Mouse (Mus musculus): ENCODE data around the gene Pprc1. TPM values are rescaled to one million over a fixed set of nuclear protein-coding genes. Genes with fewer than 3 reads are reported as not detected.

The Pprc1 gene
- 10 to 100 TPM; 12.8 to 23.6 TPM for total RNA-seq (2021)
- long read RNA-seq, experiment 1, full-length matches to known transcripts, result 1 of 10 reads
- long read RNA-seq, experiment 1, partial matches to known transcripts, result 5 of 10 reads
- long read RNA-seq, experiment 1, other reads (novel, unspliced or antisense), result 4 of 10 reads
- long read RNA-seq, experiment 2, full-length matches to known transcripts, result 2 of 8 reads
- long read RNA-seq, experiment 2, partial matches to known transcripts, result 2 of 8 reads
- long read RNA-seq, experiment 2, other reads (novel, unspliced or antisense), result 4 of 8 reads

DNA sequence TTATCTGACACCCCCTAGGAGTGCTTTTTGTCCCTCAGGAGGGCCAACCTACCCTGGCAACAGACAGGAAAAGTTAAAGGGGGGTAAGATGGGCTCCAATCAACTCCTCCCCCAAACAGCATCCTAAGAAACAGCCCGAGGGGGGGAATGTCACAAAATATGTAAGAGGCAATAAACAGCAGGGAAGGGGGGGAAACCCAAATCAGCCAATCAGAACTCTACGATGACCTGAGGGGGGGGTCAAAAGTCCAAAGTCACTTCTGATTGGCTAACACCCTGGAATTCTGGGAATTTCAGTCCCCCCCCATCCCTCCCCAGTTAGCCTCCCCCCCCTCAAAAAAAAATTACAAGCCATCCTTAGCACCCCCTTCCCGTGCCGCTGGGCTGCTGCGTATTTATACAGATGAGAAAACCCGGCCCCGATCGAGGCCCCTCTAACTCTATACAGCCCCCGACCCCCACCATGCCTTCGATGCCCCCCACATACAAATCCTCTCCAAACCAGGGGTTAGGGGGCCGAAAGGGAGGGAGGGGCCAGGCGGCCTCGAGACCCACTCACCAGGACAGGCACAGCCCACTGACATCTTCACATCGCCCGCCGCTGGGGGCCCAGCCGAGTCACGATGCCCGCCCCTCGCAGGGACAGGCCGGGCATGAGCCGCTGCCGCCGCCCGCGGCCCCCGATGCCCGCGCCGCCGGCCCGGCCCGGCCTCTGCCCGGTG is at the start of gene Pprc1:
TSS of gene Pprc1 (plus strand) at position 616 of the 722 bp plus-strand sequence.
- peak; percentile 56 for DNase-seq

- no peak for DNase-seq
Observed at GRCm38 (mm10) chr19:45997365-45997764, 47.3 kb upstream of the Pprc1 start.

- peak; percentile 85 for DNase-seq
Observed at GRCm38 (mm10) chr19:45997785-45998693, 46.6 kb upstream of the Pprc1 start, which contains the start of gene Armh3. Gene Armh3, minus strand, starts transcription at chr19:45998488.

DNA sequence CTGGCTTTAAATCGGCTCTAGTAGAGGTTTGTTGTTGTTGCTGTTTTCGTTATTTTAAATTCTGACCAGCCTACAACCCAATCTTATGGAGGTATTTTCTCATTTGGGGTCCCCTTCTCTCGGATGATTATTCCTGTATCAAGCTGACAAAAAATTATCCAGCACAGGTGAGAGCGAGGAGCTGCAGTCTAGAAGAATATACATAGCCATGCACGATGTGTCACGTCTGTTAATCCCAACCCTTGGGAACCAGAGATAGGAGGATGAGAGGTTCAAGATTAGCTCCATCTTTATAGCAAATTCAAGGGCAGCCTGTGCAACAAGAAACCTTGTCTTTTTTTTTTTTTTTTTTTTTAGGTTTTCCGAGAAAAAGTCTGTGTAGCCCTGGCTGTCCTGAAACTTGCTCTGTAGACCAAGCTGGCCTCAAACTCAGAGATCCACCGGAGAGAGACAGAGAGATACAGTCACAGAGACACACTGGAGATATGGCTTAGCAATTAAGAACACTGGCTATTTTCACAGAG is 45.9 kb upstream of the Pprc1 start:
- DNase-seq, result no peak

GRCm38 (mm10) chr19:45999378-45999777 is 45.3 kb upstream of the Pprc1 start:
- no peak for DNase-seq

GRCm38 (mm10) chr19:46002279-46002678 is 42.4 kb upstream of the Pprc1 start:
- no peak for DNase-seq

DNA sequence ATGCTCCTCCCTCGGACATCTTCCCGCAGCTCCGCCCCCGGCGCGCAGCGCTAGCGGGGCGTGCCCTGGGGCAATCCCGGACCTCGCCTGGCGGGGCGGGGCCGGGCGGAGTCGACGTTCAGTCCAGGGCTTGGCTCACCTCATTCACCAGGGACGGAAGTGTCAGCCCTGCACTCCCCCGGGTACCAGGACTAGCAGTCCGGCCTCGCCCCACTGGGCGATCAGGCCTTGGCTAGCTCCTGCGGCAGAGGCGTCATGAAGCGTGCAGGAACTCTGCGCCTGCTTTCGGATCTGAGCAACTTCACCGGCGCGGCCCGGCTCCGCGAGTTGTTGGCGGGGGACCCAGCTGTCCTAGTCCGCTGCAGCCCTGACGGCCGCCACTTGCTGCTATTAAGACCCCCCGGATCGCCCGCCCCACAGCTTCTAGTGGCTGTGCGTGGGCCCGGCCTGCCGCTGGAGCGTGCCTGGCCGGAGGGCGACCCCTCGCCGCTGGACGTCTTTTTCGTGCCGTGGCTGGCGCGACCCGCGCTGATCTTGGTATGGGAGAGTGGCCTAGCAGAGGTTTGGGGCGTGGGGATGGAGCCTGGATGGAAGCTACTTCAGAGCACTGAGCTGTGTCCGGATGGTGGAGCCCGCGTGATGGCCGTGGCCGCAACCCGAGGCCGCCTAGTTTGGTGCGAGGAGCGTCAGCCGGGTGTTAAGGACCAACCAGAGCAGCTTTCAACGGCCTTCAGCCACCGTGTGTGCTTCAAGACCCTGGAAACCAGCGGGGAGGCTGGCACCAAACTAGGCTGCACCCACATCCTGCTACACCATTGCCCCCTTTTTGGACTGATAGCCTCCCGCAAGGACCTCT is 41.1 kb upstream of the Pprc1 start, which contains the start of gene Hps6:
TSS of gene Hps6 (plus strand) at position 138 of the 856 bp plus-strand sequence.
- peak; percentile 81 for DNase-seq

- no peak for DNase-seq
Observed at GRCm38 (mm10) chr19:46004814-46005466, 39.7 kb upstream of the Pprc1 start.

GRCm38 (mm10) chr19:46005680-46006079 is 39.0 kb upstream of the Pprc1 start:
- DNase-seq, result no peak

DNA sequence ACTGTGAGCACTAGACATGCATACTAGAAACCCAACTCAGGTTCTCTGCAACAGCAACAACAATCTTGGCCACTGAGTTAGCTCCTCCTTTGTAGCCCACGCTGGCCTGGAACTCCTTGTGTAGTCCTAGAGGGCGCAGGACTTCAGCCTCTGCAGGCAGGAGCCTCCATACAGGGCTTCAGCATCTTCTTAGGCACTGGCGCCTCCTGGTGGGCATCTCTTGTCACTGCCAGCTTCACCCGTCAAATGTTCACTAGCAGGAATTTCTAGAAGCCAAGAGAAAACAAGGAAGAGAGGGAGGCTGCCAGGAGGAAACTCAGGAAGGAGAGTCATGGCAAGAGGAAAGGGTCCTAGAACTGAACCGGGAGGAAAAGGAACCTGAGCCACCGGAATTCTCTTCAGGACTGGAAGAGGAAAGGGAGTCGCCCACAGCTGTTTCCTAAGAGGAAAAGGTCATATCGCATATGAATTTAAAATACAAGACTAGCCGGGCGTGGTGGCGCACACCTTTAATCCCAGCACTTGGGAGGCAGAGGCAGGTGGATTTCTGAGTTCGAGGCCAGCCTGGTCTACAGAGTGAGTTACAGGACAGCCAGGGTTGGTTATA is 30.0 kb upstream of the Pprc1 start:
- peak; percentile 87 for DNase-seq

DNA sequence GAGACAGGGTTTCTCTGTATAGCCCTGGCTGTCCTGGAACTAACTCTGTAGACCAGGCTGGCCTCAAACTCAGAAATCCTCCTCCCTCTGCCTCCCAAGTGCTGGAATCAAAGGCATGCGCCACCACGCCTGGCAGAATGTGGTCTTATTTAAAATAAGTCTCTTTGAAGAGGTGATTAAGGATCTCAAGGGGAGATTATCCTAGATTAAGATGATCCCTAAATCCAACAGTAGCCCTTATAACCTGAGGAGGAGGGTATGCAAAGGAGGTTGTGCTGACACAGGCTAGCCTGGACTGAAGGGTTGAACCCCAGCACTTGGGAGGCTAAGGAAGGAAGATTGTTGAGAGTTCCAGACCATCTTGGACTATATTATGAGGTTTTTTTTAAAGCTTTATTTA is 28.7 kb upstream of the Pprc1 start:
- no peak for DNase-seq

- DNase-seq, result no peak
Observed at GRCm38 (mm10) chr19:46024959-46025358, 19.7 kb upstream of the Pprc1 start.

- no peak for DNase-seq
Observed at GRCm38 (mm10) chr19:46026567-46026966, 18.1 kb upstream of the Pprc1 start.

GRCm38 (mm10) chr19:46028747-46029320 is 15.9 kb upstream of the Pprc1 start:
- no peak for DNase-seq

DNA sequence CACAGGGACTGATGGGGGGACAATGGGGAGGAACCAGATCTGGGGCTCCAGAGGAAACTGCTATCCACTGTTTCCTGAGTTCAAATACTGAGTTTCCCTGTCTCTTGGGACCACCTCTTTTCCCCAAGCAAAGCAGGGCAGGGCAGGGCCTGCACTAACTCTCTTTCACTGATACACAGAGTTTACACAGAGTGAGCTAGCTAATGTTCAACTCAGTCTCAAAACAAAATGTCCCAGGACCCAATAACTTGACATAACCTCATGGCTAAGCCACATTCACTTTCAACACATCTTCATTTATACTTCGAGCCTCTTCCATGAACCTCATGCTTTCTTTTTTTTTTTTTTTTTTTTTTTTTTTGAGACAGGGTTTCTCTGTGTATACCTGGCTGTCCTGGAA is 15.0 kb upstream of the Pprc1 start:
- no peak for DNase-seq

DNA sequence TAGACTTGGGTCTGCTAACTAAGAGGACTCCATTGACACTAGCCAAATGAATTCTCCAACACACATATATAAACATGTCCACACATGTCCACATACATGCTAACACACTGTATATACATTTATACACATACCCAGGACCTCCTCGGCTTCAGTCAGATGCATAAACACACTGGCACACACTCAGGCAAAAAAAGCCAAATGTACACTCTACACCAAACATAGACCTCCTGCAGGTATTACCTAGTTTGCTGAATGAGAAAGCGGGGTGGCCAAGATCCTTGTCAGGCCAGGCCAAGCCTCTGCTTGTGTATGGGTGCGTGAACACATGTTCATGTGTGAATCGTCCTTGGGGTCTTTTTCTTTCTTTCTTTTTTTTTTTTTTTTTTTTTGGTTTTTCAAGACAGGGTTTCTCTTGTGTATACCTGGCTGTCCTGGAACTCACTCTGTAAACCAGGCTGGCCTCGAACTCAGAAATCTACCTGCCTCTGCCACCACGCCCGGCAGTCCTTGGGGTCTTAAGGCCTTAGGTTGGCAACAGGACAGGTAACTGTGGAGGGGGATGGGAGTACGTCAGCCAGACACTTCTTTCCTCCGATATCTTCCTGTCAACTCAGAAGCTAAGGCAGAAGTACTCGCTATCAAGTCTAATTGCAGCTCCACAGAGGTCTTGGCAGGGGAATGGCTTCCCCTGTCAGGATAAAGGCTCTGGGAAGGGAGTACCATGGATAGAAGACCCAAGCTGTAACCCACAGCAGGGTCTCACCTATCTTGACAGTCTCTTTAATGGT is 14.3 kb upstream of the Pprc1 start:
- no peak for DNase-seq

DNA sequence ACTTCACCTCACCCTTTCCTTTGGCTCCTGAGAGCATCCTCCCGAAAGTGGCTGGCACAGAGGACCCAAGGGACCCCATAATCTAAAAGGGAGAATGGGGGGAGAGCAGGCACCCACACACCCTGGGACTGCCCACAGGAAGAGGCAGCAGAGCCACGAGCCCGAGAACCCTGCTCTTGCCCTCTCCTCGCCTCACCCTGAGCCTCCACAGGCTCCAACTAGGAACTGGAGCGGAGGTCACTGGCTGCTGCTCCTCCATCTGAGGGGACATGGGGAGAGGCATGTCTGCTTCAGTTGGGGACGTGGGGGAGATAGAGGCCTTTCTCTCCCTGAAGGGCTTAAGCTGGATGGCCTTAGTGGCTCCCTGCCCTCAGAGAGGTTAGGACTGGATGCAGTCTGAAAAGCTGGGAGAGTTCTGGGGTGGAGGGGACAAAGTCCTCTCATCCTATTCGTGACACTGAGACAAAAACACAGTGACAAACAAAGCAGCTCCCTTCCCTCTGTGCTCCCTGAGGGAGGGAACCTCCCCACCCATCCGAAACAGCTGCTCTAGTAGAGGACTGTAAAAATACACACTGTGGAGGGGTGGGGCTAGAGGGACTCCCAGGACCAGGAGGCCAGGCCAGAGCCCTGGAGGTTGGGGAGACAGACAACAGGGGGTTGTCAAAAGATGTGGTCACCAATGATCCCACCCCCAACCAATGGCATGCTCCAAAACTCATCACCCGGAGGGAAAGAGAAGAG is 12.8 kb upstream of the Pprc1 start:
- DNase-seq, result no peak
